Mouse (Mus musculus) C2C12 (cell line): ENCODE measurements around the gene Gm17087. TPM values are rescaled to one million over a fixed set of nuclear protein-coding genes. Genes with fewer than 3 reads are reported as not detected.

Experiments used
- H3K27me3 ChIP-seq: one replicate; pipeline ENCODE4 v1.6.1; 2011; ENCODE audit not compliant: control insufficient read depth, insufficient read depth, insufficient read length
- H3K36me3 ChIP-seq: one replicate; pipeline ENCODE4 v1.6.1; 2011; ENCODE audit not compliant: control insufficient read depth, insufficient read depth
- H3K4me3 ChIP-seq: one replicate; pipeline ENCODE4 v1.5.1; 2011; ENCODE audit warnings: mild to moderate bottlenecking, control low read depth; ENCODE audit not compliant: poor library complexity, insufficient read depth, severe bottlenecking
- H3K79me2 ChIP-seq: one replicate; pipeline ENCODE4 v1.6.1; 2011; ENCODE audit not compliant: control insufficient read depth, insufficient read depth
- H3K79me3 ChIP-seq: one replicate; pipeline ENCODE4 v1.6.1; 2011; ENCODE audit warnings: low read depth, control low read depth
- H3ac ChIP-seq: one replicate; pipeline ENCODE3; 2011; ENCODE audit warnings: low read depth; ENCODE audit not compliant: control insufficient read depth, insufficient read length
- CEBPB ChIP-seq: IDR thresholded peaks from one replicate; pipeline ENCODE4 v1.6.1; 2011; ENCODE audit warnings: low read depth, mild to moderate bottlenecking, control low read depth, moderate library complexity
- CTCF ChIP-seq: IDR thresholded peaks from one replicate; pipeline ENCODE4 v1.5.1; 2011; ENCODE audit not compliant: control insufficient read depth, insufficient read depth, insufficient read length
- FOSL1 ChIP-seq: IDR thresholded peaks from one replicate; pipeline ENCODE4 v1.8.0; 2011; ENCODE audit warnings: mild to moderate bottlenecking, low read length; ENCODE audit not compliant: poor library complexity, insufficient read depth, severe bottlenecking
- MAX ChIP-seq: IDR thresholded peaks from one replicate; pipeline ENCODE4 v1.6.1; 2011; ENCODE audit warnings: mild to moderate bottlenecking, control low read depth
- MYOD1 ChIP-seq: IDR thresholded peaks from one replicate; pipeline ENCODE4 v1.6.1; 2011; ENCODE audit warnings: low read depth; ENCODE audit not compliant: control insufficient read depth, insufficient read length
- MYOG ChIP-seq: IDR thresholded peaks from one replicate; pipeline ENCODE4 v1.6.1; 2011; ENCODE audit not compliant: control insufficient read depth, insufficient read length; ENCODE audit errors: extremely low read depth
- USF1 ChIP-seq: IDR thresholded peaks from one replicate; pipeline ENCODE4 v1.6.1; 2011; ENCODE audit warnings: low read depth, mild to moderate bottlenecking, control low read depth, moderate library complexity
- long read RNA-seq, 2 experiments: library from polyadenylated mRNA; unstranded; transcript quantifications; one replicate each; pipeline ENCODE4 v2.0.0; 2019 to 2020
- polyA plus RNA-seq: library from polyadenylated mRNA; unstranded; fragments of >200 nt; fragmentation: generic; extraction: Trizol; gene quantifications from one replicate; pipeline ENCODE4 v1.2.1, GENCODE M21; 2012; ENCODE audit warnings: missing spikeins

Gm17087 gene
- polyA plus RNA-seq = not detected
- long read RNA-seq, experiment 1 = 0 reads
- long read RNA-seq, experiment 2 = 0 reads

DNA sequence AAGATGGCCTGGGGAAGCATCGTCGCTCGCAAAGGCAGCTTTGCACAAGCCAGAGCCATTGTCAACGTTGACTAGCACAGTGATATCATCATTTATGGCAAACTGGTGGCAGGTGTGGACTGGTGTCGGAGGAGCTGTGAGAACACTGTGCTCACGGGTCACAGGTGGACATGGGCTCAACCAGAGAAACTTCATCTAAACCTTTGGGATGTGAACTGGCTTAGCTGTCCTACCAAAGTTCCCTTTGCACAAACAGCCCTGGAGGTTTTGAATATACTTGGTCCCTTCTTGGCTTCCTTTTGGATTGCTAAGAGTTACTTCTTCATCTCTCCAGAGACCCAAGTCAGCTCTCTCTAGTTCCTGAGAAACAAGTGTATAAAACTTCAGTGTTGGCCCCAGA is at the start of gene Gm17087:
TSS of gene Gm17087 (minus strand) at position 101 of the 400 bp plus-strand sequence.
- Histone ChIP-seq H3K79me2 (no peaks in the 10 kb centered on the region), H3K36me3 (no peaks in the 10 kb centered on the region)
- TF ChIP-seq MYOG = no peak
- TF ChIP-seq USF1 = no peak
- TF ChIP-seq CEBPB = no peak

DNA sequence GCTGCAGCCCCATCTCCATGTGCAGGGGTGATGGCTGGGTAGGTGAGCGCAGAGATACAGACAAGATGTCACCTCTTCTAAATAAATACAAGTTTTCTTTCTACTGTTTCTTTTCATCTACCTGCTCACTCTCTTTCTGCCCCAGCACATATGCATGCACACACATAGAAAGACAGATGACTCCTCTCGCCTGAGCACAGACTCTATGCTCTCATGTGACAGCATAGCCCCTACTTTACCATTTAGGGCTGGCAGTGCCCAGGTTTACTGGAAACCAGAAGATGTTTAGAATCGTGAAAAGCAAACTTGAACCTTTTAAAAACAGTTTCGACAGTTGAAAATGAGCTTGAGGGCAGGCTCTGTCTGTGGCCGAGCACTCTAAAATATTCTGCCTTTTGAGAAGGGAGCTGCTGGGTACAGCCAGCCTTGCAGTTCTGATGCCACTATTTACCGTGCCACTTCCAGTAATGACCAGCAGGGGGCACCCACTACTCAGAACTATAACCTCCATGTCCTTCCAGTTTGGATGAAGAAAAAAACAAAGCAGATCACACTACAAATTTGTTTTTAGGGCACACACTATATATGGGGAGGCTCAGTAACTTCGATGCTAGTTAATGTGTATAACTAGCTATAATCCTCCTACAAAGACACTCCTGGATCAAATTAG is 47.3 kb upstream of the Gm17087 start:
- peak; percentile 52 for TF ChIP-seq CTCF
- TF ChIP-seq MYOG = no peak
- no peaks in the 10 kb centered on the region for H3K79me3 ChIP-seq
- no peak overlapping the region for H3K4me3 ChIP-seq

More for the DNA sequence above, at the start of gene Gm17087:
- no peaks in the 10 kb centered on the region for H3K79me3 ChIP-seq
- H3ac ChIP-seq = no peak within 1 kb of the TSS
- peaks cover 3% of the 10 kb centered on the region for H3K27me3 ChIP-seq
- no peak within 1 kb of the TSS for H3K4me3 ChIP-seq

DNA sequence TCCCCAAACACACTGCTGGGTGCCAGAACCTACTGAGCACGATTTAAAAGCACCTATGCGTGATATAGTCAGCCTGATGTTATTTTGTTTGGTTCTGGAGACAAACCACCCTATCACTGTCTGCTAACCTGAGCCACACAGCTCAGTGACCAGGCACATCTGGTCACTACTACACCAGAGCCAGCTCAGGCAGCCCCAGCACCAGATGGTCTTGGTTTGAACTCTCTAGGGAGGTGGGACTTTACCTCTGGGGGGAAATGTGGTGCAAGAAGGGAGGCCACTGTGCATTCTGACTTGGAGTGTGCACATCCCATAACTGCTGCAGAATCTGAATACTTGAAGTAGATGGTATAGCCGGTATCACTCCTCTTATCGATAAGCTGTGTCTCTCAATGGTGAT is 45.2 kb upstream of the Gm17087 start:
- H3K79me2 ChIP-seq = no peaks in the 10 kb centered on the region
- peaks cover 8% of the 10 kb centered on the region for H3K27me3 ChIP-seq
- TF ChIP-seq FOSL1 (no peak), CEBPB (no peak), USF1 (no peak), MYOG (no peak), CTCF (no peak), MAX (no peak), MYOD1 (no peak)
- no peak overlapping the region for H3K4me3 ChIP-seq
- no peaks in the 10 kb centered on the region for H3K79me3 ChIP-seq
- no peaks in the 10 kb centered on the region for H3K36me3 ChIP-seq
- H3ac ChIP-seq = no peak overlapping the region

More for the DNA sequence above, 47.3 kb upstream of the Gm17087 start:
- H3ac ChIP-seq = no peak overlapping the region
- H3K27me3 ChIP-seq = peaks cover 8% of the 10 kb centered on the region
- H3K36me3 ChIP-seq = no peaks in the 10 kb centered on the region
- H3K79me2 ChIP-seq = no peaks in the 10 kb centered on the region

DNA sequence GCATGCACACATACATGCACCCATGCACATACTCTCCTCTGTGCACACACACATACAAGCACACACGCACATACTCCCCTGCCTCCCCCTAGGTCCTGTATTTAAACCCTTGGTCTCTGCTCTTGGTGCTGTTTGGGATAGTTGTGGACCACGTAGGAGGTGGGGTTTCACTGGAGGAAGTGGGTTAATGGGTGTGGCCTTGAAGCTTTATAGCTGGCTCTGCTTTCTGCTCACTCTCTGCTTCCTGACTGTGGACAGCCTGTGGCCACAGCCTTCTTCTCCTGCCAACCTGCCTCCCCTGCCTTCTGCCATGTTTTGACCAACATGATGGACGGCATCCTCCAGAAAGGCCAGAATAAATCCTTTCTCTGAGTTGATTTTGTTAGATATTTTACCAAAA is 39.9 kb upstream of the Gm17087 start:
- no peaks in the 10 kb centered on the region for H3K36me3 ChIP-seq
- no peak overlapping the region for H3K4me3 ChIP-seq
- no peak overlapping the region for H3ac ChIP-seq
- H3K79me2 ChIP-seq = no peaks in the 10 kb centered on the region
- H3K79me3 ChIP-seq = no peaks in the 10 kb centered on the region
- TF ChIP-seq MYOG = no peak
- no peak for TF ChIP-seq MAX
- no peak for TF ChIP-seq MYOD1
- no peak for TF ChIP-seq FOSL1
- no peak for TF ChIP-seq USF1
- TF ChIP-seq CTCF = no peak
- no peak for TF ChIP-seq CEBPB
- peaks cover 8% of the 10 kb centered on the region for H3K27me3 ChIP-seq

DNA sequence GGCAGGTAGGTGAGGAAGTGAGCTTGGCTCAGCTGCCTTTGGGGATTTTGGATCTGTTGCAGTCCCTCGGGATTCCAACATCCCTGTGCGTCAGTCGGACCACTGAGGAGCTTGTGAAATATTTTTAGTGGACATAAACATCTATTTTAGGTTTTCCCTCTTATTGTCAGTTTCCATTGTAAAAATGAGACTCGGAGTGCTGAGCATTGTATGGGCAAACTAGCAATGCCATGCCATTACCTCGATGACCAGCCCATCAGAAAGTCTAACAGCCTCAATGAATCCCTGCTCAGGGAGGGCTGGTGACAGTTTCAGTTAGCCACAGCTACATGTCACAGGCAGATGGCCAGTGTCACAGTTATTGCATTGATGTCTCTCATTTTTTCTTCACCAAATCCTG is 39.2 kb upstream of the Gm17087 start:
- Histone ChIP-seq H3K4me3 (no peak overlapping the region), H3K27me3 (peaks cover 8% of the 10 kb centered on the region), H3ac (no peak overlapping the region), H3K79me2 (no peaks in the 10 kb centered on the region), H3K36me3 (no peaks in the 10 kb centered on the region), H3K79me3 (no peaks in the 10 kb centered on the region)
- TF ChIP-seq MYOG (no peak), CEBPB (no peak), CTCF (no peak), USF1 (no peak), MYOD1 (no peak), MAX (no peak), FOSL1 (no peak)

DNA sequence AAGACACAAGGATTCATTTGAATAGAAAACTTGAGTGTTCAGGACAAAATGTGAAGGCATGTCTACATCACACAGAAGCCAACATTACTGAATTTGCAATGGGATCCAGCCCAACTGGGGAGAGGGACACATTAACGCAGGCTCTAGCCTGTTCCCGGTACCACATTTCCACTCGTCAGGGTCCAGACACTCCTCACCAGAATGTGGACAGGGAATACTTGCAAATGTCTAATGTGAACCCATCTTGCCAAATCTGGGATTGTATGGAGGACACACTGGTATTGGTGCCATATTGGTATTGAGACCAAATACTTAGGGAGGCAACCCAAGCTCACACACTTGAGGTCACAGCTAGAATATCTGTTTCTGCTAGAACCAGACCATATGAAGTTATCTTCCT is 36.2 kb upstream of the Gm17087 start:
- peaks cover 7% of the 10 kb centered on the region for H3K27me3 ChIP-seq
- H3K36me3 ChIP-seq = no peaks in the 10 kb centered on the region
- no peak overlapping the region for H3ac ChIP-seq
- no peak overlapping the region for H3K4me3 ChIP-seq
- no peak for TF ChIP-seq CEBPB
- no peaks in the 10 kb centered on the region for H3K79me3 ChIP-seq
- no peaks in the 10 kb centered on the region for H3K79me2 ChIP-seq
